Mouse (Mus musculus): ENCODE results near the gene Patj. TPM values are rescaled to one million over a fixed set of nuclear protein-coding genes. Genes with fewer than 3 reads are reported as not detected.

The Patj gene
- polyA plus RNA-seq, 1 experiment from 2014 or later: 2.2 TPM

DNA sequence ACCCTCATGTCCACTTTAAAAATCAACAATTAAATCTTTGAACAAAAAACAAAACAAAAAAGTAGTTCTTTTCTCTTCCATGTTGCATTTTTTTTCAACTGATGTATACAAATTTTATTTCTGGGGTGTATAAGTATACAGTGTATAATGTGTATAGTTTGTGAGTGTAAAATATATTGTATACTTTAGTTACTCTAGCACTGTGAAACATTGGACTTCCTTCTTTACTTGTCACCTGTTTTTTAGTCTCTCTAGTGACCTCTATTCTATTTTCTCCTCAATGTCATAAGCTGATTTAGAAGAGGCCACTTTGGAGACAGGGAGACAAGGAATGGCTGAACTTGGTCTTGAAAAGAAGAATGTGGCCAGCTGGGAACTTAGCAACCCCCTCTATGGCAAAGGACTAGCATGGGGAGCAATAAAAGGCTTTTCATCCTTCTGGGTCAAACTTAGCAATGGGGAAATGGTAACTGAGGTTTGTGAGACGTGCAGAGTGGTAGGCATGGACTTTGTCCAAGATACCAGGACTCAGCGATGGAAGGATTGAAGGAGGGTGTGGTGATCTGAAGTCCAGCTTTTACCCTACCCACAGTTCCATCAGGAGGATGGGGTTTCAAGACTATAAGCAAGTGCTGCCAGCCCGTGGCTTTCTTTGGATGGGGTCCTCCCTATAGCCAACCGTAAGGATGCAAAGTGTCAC lies 54.1 kb downstream of the Patj start:
- H3K9me3 ChIP-seq (replicated peaks): no peaks in the 10 kb centered on the region
- no peak overlapping the region for H3K27ac ChIP-seq (replicated peaks)
- H3K4me1 ChIP-seq (replicated peaks): no peaks in the 10 kb centered on the region
- H3K4me3 ChIP-seq (replicated peaks): no peak overlapping the region
- no peaks in the 10 kb centered on the region for H3K36me3 ChIP-seq (replicated peaks)
- H3K4me2 ChIP-seq: no peak overlapping the region
- H3K9ac ChIP-seq: no peak overlapping the region
- ATAC-seq (ENCODE audit: insufficient read depth): no peak
- no peaks in the 10 kb centered on the region for H3K27me3 ChIP-seq
- 54% methylated on average over 4 of the region's 4 CpGs for WGBS (ENCODE audit: insufficient replicate concordance)

DNA sequence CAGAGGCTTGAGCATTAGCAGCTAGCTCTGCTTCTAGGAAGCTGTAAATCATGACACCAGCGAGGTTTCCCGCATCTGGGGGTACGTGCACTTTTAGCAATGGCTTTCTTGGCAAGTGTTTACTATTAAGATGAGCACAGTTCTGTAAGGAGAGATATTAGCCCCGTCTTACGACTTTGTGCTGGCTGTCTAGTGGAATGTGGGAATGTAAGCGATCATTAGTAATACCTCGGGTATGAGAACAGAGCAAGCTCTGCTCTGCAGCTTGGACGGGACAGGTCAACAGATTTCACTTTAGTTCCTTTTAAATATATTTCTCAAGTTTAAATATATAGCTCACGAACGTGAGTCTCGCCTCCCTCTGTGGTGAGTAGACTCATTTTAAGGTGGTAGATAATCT lies 54.7 kb downstream of the Patj start:
- no peak overlapping the region for H3K4me2 ChIP-seq

DNA sequence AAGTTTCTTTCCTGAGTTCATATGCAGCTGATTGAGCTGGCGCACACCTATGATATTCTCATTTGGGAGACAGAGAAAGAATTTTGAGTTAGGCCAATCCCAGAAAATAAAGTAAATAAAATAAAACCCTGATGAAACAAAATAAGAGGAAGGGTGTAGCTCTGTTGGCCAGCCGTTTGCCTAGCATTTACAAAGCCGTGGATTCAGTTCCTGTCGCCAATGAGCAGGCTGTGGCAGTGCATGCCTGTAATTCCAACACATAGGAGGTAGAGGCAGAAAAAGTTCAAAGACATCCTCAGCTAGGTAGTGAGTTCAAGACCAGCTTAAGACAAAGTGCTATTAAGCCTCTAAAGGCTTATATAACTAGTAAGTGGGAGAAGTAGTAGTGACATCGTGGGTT lies 55.2 kb downstream of the Patj start:
- Histone ChIP-seq H3K9ac (no peak overlapping the region), H3K27ac (replicated peaks) (no peak overlapping the region), H3K27me3 (no peaks in the 10 kb centered on the region), H3K4me2 (no peak overlapping the region), H3K36me3 (replicated peaks) (no peaks in the 10 kb centered on the region), H3K9me3 (replicated peaks) (no peaks in the 10 kb centered on the region), H3K4me3 (replicated peaks) (no peak overlapping the region), H3K4me1 (replicated peaks) (no peaks in the 10 kb centered on the region)
- ATAC-seq (ENCODE audit: insufficient read depth): no peak
- 69% methylated on average over 5 of the region's 5 CpGs for WGBS (ENCODE audit: insufficient replicate concordance)

More for the DNA sequence above, 54.7 kb downstream of the Patj start:
- Histone ChIP-seq H3K36me3 (replicated peaks) (no peaks in the 10 kb centered on the region), H3K4me1 (replicated peaks) (no peaks in the 10 kb centered on the region), H3K4me3 (replicated peaks) (no peak overlapping the region), H3K27ac (replicated peaks) (no peak overlapping the region), H3K27me3 (no peaks in the 10 kb centered on the region), H3K9ac (no peak overlapping the region), H3K9me3 (replicated peaks) (no peaks in the 10 kb centered on the region)
- no peak for ATAC-seq (ENCODE audit: insufficient read depth)
- WGBS (ENCODE audit: insufficient replicate concordance): 67% methylated on average over 11 of the region's 11 CpGs

DNA sequence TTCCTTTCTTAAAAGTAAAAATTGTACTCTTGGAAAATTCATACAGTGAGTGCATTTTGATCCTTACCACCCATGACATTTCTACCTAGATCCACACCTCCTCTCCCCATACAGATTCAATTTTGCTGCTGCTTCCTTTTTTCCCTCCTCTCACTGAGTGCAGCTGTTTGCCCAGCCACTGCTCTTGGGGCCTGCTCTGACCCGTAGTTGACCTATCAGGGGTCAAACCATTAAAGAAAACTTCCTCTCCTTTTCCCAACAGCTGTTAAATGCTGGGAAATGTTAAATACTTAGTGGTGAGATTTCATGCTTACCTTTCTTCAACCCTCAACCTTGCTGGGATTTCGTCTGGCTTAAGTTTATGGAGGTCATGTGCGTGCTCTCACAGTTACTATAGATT lies 55.7 kb downstream of the Patj start:
- no peak for ATAC-seq (ENCODE audit: insufficient read depth)
- 66% methylated on average over 3 of the region's 3 CpGs for WGBS (ENCODE audit: insufficient replicate concordance)
- H3K9ac ChIP-seq: no peak overlapping the region
- no peaks in the 10 kb centered on the region for H3K4me1 ChIP-seq (replicated peaks)
- H3K36me3 ChIP-seq (replicated peaks): no peaks in the 10 kb centered on the region
- no peaks in the 10 kb centered on the region for H3K27me3 ChIP-seq
- no peak overlapping the region for H3K4me2 ChIP-seq
- H3K9me3 ChIP-seq (replicated peaks): no peaks in the 10 kb centered on the region
- H3K27ac ChIP-seq (replicated peaks): no peak overlapping the region
- no peak overlapping the region for H3K4me3 ChIP-seq (replicated peaks)

DNA sequence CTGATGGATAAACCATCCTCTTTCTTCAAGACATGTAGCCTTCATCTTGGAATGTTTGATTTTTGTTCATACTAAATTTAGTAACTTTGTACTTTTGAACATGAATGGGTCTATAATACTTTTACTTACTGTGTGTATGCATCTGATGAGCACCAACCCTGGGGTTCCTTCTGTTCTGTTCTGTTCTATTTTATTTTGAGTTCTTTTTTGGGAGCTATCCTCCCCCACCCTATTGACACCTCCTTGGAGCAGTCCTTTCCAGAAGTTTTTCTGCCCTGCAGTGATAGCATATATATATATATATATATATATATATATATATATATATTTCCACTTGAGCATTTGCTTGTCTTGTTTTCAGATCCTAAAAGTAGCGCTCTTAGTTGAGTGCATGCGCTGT lies 57.1 kb downstream of the Patj start:
- 72% methylated on average over 2 of the region's 2 CpGs for WGBS (ENCODE audit: insufficient replicate concordance)
- Histone ChIP-seq H3K27ac (replicated peaks) (no peak overlapping the region), H3K27me3 (no peaks in the 10 kb centered on the region), H3K4me3 (replicated peaks) (no peak overlapping the region), H3K9ac (no peak overlapping the region), H3K9me3 (replicated peaks) (no peaks in the 10 kb centered on the region), H3K4me2 (no peak overlapping the region), H3K36me3 (replicated peaks) (no peaks in the 10 kb centered on the region), H3K4me1 (replicated peaks) (no peaks in the 10 kb centered on the region)
- no peak for ATAC-seq (ENCODE audit: insufficient read depth)

DNA sequence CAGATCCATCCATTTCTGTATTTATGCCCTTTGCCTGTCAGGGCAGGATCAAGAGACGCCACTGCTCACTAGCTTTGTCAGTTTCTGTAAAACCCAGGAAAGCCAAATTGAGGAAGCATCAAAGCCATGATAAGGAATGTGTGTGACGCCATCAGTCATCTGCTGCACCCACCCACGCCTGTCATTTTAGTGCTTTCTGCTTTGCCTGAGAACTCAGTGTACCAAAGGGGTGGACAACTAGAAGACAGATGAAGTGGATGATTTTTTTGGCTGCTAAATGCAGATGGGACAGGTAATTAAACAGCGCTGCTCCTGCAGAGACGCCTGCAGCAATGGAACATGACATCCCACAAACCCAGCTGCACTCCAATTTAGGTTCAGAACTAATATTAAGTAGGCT lies 57.6 kb downstream of the Patj start:
- no peak overlapping the region for H3K27ac ChIP-seq (replicated peaks)
- H3K4me1 ChIP-seq (replicated peaks): no peaks in the 10 kb centered on the region
- no peak overlapping the region for H3K4me2 ChIP-seq
- H3K27me3 ChIP-seq: no peaks in the 10 kb centered on the region
- 38% methylated on average over 5 of the region's 5 CpGs for WGBS (ENCODE audit: insufficient replicate concordance)
- no peaks in the 10 kb centered on the region for H3K36me3 ChIP-seq (replicated peaks)
- no peak overlapping the region for H3K9ac ChIP-seq
- no peaks in the 10 kb centered on the region for H3K9me3 ChIP-seq (replicated peaks)
- no peak overlapping the region for H3K4me3 ChIP-seq (replicated peaks)
- no peak for ATAC-seq (ENCODE audit: insufficient read depth)

DNA sequence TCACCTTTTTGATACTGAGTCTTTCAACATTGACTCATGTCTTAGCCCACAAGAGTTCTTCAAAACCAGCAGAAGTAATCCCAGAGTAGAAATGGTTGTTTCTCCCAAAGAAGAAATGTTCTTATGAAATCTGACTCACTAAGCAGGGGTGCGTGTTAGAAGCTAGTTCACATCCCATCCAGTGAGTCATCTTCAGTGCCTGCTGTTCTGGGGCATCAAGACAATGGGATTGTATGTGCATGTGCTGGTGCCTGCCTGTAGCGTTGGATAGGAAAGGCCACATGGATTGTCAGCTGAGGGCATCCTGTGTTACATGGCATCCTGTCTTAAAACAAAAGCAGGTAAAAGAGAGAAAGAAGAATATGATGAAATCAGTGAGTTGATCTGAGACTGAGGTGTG lies 59.8 kb downstream of the Patj start:
- no peaks in the 10 kb centered on the region for H3K9me3 ChIP-seq (replicated peaks)
- H3K27ac ChIP-seq (replicated peaks): no peak overlapping the region
- 69% methylated on average over 2 of the region's 2 CpGs for WGBS (ENCODE audit: insufficient replicate concordance)
- no peak for ATAC-seq (ENCODE audit: insufficient read depth)
- no peaks in the 10 kb centered on the region for H3K4me1 ChIP-seq (replicated peaks)
- H3K4me2 ChIP-seq: no peak overlapping the region
- no peaks in the 10 kb centered on the region for H3K27me3 ChIP-seq
- no peaks in the 10 kb centered on the region for H3K36me3 ChIP-seq (replicated peaks)
- H3K4me3 ChIP-seq (replicated peaks): no peak overlapping the region
- no peak overlapping the region for H3K9ac ChIP-seq

DNA sequence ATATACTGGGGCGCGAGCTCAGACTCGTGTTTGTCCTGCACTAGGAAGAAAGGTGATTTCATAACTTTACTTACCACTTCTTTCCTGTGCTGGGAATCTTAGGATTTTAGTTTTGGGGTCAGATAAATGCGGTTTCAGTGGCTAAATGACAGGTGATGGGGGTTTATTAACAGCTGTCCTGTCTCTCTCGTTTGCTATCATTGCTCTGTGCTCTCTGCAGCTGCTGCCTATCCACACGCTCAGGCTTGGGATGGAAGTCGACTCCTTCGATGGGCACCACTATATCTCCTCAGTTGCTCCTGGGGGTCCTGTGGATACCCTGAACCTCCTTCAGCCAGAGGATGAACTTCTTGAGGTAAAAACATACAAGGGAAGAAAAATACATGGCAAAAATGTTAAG lies 60.3 kb downstream of the Patj start:
- H3K4me2 ChIP-seq: no peak overlapping the region
- no peak for ATAC-seq (ENCODE audit: insufficient read depth)
- no peak overlapping the region for H3K9ac ChIP-seq
- no peak overlapping the region for H3K27ac ChIP-seq (replicated peaks)
- WGBS (ENCODE audit: insufficient replicate concordance): 64% methylated on average over 8 of the region's 8 CpGs
- H3K4me1 ChIP-seq (replicated peaks): no peaks in the 10 kb centered on the region
- no peak overlapping the region for H3K4me3 ChIP-seq (replicated peaks)
- H3K27me3 ChIP-seq: no peaks in the 10 kb centered on the region
- H3K36me3 ChIP-seq (replicated peaks): no peaks in the 10 kb centered on the region
- H3K9me3 ChIP-seq (replicated peaks): no peaks in the 10 kb centered on the region

DNA sequence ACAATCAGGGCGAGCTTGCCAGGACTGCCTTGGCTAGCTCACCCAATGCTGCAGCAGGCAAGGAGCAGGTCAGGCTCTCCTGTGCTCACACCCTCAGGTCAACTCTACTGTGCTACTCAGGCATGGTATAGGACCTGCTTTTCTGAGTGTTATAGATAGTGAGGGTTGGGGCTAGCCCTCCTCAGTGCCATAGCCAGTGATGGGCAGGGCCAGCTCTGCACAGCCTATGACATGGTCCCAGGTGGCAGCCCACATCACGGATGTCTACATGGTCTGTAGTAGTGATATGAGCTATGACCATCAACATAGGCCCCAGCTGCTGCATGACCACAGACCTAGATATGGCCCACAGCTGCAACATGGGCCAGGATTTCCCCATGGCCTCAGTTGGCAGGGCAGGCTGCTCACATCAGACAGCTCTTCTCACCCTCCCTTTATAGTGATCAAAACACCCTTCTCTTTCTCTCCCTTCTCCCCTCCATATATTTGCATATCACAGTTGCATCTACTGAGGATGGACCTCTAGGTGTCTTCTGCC lies 66.3 kb downstream of the Patj start:
- Histone ChIP-seq H3K4me3 (replicated peaks) (no peak overlapping the region), H3K4me1 (replicated peaks) (no peaks in the 10 kb centered on the region), H3K9me3 (replicated peaks) (no peaks in the 10 kb centered on the region), H3K27me3 (no peaks in the 10 kb centered on the region), H3K36me3 (replicated peaks) (0 out of 2 replicates have a peak, but pooled peaks cover 3% of the 10 kb centered on the region), H3K4me2 (no peak overlapping the region), H3K9ac (no peak overlapping the region), H3K27ac (replicated peaks) (no peak overlapping the region)
- 54% methylated on average over 2 of the region's 2 CpGs for WGBS (ENCODE audit: insufficient replicate concordance)
- ATAC-seq (ENCODE audit: insufficient read depth): no peak

DNA sequence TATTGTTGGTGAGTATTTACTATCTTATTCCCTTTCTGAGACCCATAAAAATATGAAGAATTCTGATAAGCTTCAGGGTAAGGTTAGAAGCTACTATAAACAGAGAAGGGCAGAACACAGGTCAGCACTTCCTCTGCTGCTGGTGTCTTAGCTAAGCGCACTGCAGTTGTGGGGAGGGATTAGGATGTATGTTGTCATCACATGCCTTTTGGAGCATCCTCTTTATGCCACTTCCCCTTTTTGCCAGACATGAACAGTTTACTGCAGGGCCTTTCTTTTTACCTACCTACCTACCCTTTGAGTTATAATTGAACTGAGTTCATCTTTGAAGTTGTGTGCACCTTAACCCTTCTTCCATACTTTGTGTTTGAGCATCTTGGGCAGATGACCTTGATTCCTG lies 69.9 kb downstream of the Patj start:
- no peak overlapping the region for H3K4me2 ChIP-seq
- no peak overlapping the region for H3K4me3 ChIP-seq (replicated peaks)
- H3K4me1 ChIP-seq (replicated peaks): no peaks in the 10 kb centered on the region
- H3K27ac ChIP-seq (replicated peaks): no peak overlapping the region
- no peaks in the 10 kb centered on the region for H3K27me3 ChIP-seq
- ATAC-seq (ENCODE audit: insufficient read depth): no peak
- no peaks in the 10 kb centered on the region for H3K9me3 ChIP-seq (replicated peaks)
- 37% methylated on average over 1 of the region's 1 CpGs for WGBS (ENCODE audit: insufficient replicate concordance)
- H3K36me3 ChIP-seq (replicated peaks): 0 out of 2 replicates have a peak, but pooled peaks cover 3% of the 10 kb centered on the region
- no peak overlapping the region for H3K9ac ChIP-seq

DNA sequence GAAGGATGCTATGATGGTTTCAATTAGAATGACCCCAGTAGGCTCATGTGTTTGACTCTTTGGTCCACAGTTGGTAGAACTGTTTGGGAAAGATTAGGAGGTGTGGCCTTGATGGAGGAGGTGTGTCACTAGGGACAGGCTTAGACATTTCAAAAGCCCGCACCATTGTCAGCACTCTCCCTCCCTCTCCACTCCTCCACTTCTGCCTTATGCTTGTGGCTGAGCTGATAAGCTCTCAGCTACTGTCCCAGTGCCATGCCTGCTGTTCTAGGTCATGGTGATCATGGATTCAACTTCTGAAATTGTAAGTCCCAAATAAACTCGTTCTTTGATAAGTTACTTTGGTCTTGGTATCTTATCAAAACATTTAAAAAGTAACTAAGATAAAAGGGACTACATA lies 70.3 kb downstream of the Patj start:
- Histone ChIP-seq H3K4me3 (replicated peaks) (no peak overlapping the region), H3K27ac (replicated peaks) (no peak overlapping the region), H3K4me1 (replicated peaks) (no peaks in the 10 kb centered on the region), H3K9ac (no peak overlapping the region), H3K27me3 (no peaks in the 10 kb centered on the region), H3K36me3 (replicated peaks) (0 out of 2 replicates have a peak, but pooled peaks cover 3% of the 10 kb centered on the region), H3K4me2 (no peak overlapping the region), H3K9me3 (replicated peaks) (no peaks in the 10 kb centered on the region)
- whole genome bisulfite sequencing (ENCODE audit: insufficient replicate concordance): 34% methylated on average over 2 of the region's 2 CpGs
- no peak for ATAC-seq (ENCODE audit: insufficient read depth)

DNA sequence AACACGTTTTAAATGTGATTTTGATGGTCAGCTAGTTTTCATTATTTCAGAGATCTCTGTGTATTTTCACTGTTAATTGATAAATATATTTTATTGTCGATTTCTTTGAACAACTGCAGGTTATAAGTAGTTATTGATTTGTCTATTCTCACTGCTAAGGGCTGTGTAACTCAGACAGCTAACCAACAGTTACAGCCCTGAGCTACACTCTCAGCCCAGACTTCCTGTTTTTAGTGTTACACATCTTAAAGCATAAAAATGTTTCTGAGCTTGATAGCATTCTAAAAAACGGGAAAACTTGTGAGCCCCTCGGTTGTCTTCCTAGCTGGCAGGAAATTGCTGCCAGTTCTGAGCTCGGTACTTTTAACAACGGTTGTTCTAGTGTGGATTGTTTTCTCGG lies 75.8 kb downstream of the Patj start:
- Histone ChIP-seq H3K4me2 (no peak overlapping the region), H3K27me3 (no peaks in the 10 kb centered on the region), H3K9ac (no peak overlapping the region), H3K27ac (replicated peaks) (no peak overlapping the region), H3K9me3 (replicated peaks) (no peaks in the 10 kb centered on the region), H3K4me3 (replicated peaks) (no peak overlapping the region), H3K4me1 (replicated peaks) (no peaks in the 10 kb centered on the region), H3K36me3 (replicated peaks) (no peaks in the 10 kb centered on the region)
- 24% methylated on average over 7 of the region's 7 CpGs for WGBS (ENCODE audit: insufficient replicate concordance)
- ATAC-seq (ENCODE audit: insufficient read depth): no peak
